Mouse (Mus musculus) hindbrain, embryonic 14.5 days (tissue): Measurements from ENCODE around the gene Gm10160. TPM values are rescaled to one million over a fixed set of nuclear protein-coding genes. Genes with fewer than 3 reads are reported as not detected.

Experiments used
- ATAC-seq: fragments of 200-750 bp; cut with Nextera tagmentation; 2 replicates; pipeline ENCODE4 v1.8.0; 2017; ENCODE audit warnings: moderate number of reproducible peaks, mild to moderate bottlenecking, moderate TSS enrichment, moderate library complexity; ENCODE audit not compliant: low FRiP score
- DNase-seq: peaks from one replicate; pipeline ENCODE4 v3.0.0-alpha.2; 2015; ENCODE audit warnings: low spot score
- H3K27ac ChIP-seq: fragments of 300-500 bp; sonication (generic); 2 replicates; pipeline ENCODE4 v1.5.1; 2014; ENCODE audit warnings: mild to moderate bottlenecking, moderate library complexity
- H3K27me3 ChIP-seq: fragments of 300-500 bp; sonication (generic); 2 replicates; pipeline ENCODE4 v1.6.1; 2014; ENCODE audit warnings: mild to moderate bottlenecking, low read length, mixed read lengths; ENCODE audit not compliant: control insufficient read depth, insufficient read depth
- H3K36me3 ChIP-seq: fragments of 300-500 bp; sonication (generic); replicated peaks from 2 replicates; pipeline ENCODE4 v1.6.1; 2014; ENCODE audit not compliant: control insufficient read depth, insufficient read depth
- H3K4me1 ChIP-seq: fragments of 300-500 bp; sonication (generic); replicated peaks from 2 replicates; pipeline ENCODE4 v1.6.1; 2014; ENCODE audit warnings: antibody characterized with exemption, low read length, mixed read lengths; ENCODE audit not compliant: control insufficient read depth, insufficient read depth
- H3K4me2 ChIP-seq: fragments of 300-500 bp; sonication (generic); replicated peaks from 2 replicates; pipeline ENCODE4 v1.6.1; 2014; ENCODE audit warnings: mild to moderate bottlenecking, moderate library complexity
- H3K4me3 ChIP-seq: fragments of 300-500 bp; sonication (generic); replicated peaks from 2 replicates; pipeline ENCODE4 v1.5.1; 2014; ENCODE audit warnings: mild to moderate bottlenecking, low read length
- H3K9ac ChIP-seq: fragments of 300-500 bp; sonication (generic); 2 replicates; pipeline ENCODE4 v1.6.1; 2014
- H3K9me3 ChIP-seq: fragments of 300-500 bp; sonication (generic); 2 replicates; pipeline ENCODE4 v1.6.1; 2016; ENCODE audit warnings: low read length; ENCODE audit not compliant: control insufficient read depth
- WGBS: fragments of 180-500 bp; shearing (Covaris S2); extraction: QIAGEN DNeasy Blood & Tissue Kit; methylation state at CpG from one replicate; pipeline ENCODE4 v1.1.7; 2014; 5-methylcytosine and 5-hydroxymethylcytosine counted together
- polyA plus RNA-seq: library from polyadenylated mRNA; unstranded; fragments of >200 nt; fragmentation: Nextera tagmentation; extraction: Ambion mirVana; gene quantifications from 2 replicates; pipeline ENCODE4 v1.2.1, GENCODE M21; 2014

The Gm10160 gene
- polyA plus RNA-seq, 1 experiment from 2014 or later: not detected

GRCm38 (mm10) chr7:81873807-81874206 is 18.2 kb upstream of the Gm10160 start:
- WGBS: 69% methylated on average over 1 of the region's 1 CpGs
- Histone ChIP-seq H3K4me1 (peaks cover 4% of the 10 kb centered on the region; the same call in 1 of the 2 replicates), H3K4me3 (no peak overlapping the region), H3K36me3 (no peaks in the 10 kb centered on the region; the same call in 1 of the 2 replicates), H3K4me2 (no peak overlapping the region), H3K27me3 (no peaks in the 10 kb centered on the region), H3K9ac (no peak overlapping the region), H3K27ac (no peak overlapping the region), H3K9me3 (no peaks in the 10 kb centered on the region)
- DNase-seq: no peak
- ATAC-seq: no peak

DNA sequence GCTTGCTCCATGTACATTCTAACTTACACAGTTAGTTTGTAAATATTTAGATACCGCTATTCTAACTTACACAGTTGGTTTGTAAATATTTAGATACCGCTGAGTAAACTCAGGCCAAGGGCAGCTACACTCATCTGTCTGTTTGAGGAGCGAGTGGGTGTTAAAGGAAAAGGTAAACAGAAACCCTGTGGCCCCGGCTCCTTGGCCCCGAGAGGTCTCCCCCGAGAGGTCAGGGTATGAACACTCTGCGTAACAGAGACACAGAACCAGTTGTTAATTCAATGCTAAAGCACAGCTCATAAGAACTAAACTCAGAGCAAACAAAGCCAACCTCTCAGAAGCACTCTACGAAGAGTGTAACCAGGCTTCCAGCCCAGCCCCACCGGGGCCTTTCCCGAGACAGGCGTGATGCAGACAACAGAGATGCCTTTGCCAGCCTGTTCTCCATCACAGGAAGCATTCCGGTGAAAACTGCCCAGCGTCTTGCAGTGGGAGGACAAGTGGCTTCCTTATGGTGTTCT is 17.0 kb upstream of the Gm10160 start:
- Histone ChIP-seq H3K9me3 (no peaks in the 10 kb centered on the region), H3K4me2 (no peak overlapping the region), H3K36me3 (no peaks in the 10 kb centered on the region), H3K4me1 (peaks cover 4% of the 10 kb centered on the region; the same call in 1 of the 2 replicates), H3K9ac (no peak overlapping the region), H3K27me3 (no peaks in the 10 kb centered on the region), H3K27ac (no peak overlapping the region), H3K4me3 (no peak overlapping the region)
- no peak for ATAC-seq
- 82% methylated on average over 13 of the region's 13 CpGs for WGBS
- DNase-seq: no peak

DNA sequence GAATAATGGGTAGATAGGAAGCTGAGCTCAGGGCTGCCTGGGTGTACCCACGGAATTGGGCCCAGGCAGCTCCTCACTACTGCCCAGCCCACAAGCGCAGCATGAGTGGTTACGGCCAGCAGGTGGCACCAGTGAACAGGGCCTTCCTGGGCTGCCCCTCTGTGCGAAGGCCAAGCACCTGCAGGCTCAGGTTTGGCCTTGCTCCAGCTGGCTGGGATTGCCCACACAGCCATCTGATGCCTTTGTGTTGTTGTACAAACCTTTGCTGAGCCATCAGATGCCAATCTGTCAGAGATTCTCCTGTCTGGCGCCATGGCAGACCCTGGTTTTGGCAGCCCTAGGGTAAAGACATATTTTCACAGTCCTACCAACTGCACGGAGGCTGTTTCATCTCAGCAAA is 12.6 kb upstream of the Gm10160 start:
- no peak overlapping the region for H3K9ac ChIP-seq
- 23% methylated on average over 6 of the region's 6 CpGs for WGBS
- no peak overlapping the region for H3K4me2 ChIP-seq
- ATAC-seq: peak; percentile 71
- H3K4me3 ChIP-seq: no peak overlapping the region
- H3K9me3 ChIP-seq: no peaks in the 10 kb centered on the region
- peak; percentile 82 for DNase-seq
- H3K27me3 ChIP-seq: no peaks in the 10 kb centered on the region
- 0 out of 2 replicates have a peak overlapping the region, but pooled peaks have one; percentile 38 for H3K27ac ChIP-seq
- H3K4me1 ChIP-seq: no peaks in the 10 kb centered on the region
- no peaks in the 10 kb centered on the region for H3K36me3 ChIP-seq

GRCm38 (mm10) chr7:81867231-81867930 is 11.8 kb upstream of the Gm10160 start:
- Histone ChIP-seq H3K36me3 (no peaks in the 10 kb centered on the region), H3K4me3 (no peak overlapping the region), H3K9ac (no peak overlapping the region), H3K4me2 (no peak overlapping the region), H3K4me1 (no peaks in the 10 kb centered on the region), H3K27ac (no peak overlapping the region), H3K27me3 (no peaks in the 10 kb centered on the region), H3K9me3 (no peaks in the 10 kb centered on the region)
- ATAC-seq (no peak), DNase-seq (no peak)
- 93% methylated on average over 9 of the region's 9 CpGs for WGBS

DNA sequence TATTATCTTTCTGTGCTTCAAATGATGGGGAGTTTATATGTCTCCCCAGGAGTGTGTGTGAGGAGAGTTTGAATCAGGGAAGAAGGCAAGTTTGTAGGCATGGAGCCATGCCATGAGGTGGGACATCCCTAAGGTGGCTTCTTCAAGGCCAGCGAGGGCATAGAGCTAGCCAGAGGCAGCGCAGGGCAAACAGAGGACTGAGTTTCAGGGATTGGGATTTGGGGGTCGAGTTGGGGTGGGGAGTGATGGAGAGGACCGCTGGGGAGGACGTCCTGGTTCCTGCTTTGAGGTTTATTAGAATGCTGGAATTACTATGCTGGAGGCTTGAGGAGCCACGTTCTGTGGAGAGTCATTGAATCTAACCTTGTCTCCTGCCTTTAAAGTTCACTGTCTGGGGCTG is 10.3 kb upstream of the Gm10160 start:
- no peak for ATAC-seq

DNA sequence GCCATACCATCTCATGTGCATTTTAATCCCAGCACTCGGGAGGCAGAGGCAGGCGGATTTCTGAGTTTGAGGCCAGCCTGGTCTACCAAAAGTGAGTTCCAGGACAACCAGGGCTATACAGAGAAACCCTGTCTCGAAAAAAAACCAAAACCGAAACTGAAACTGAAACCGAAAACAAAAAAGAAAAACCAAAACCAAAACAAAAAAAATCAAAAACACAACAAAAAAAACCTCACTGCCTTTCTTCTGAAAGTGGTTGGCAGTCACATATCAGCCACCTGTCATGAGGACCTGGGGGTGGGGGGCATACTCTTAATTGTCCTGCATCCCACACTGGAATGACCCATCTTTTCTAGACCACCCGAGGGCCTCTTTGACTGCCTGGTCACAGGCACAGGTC is 9.0 kb upstream of the Gm10160 start:
- H3K9me3 ChIP-seq: no peaks in the 10 kb centered on the region
- H3K4me2 ChIP-seq: no peak overlapping the region
- no peaks in the 10 kb centered on the region for H3K36me3 ChIP-seq
- H3K27me3 ChIP-seq: no peaks in the 10 kb centered on the region
- DNase-seq (no peak), ATAC-seq (no peak)
- H3K9ac ChIP-seq: no peak overlapping the region
- H3K4me3 ChIP-seq: no peak overlapping the region
- H3K27ac ChIP-seq: no peak overlapping the region
- H3K4me1 ChIP-seq: 0 out of 2 replicates have a peak, but pooled peaks cover 4% of the 10 kb centered on the region
- WGBS: 87% methylated on average over 6 of the region's 6 CpGs

More for the DNA sequence above, 10.3 kb upstream of the Gm10160 start:
- no peaks in the 10 kb centered on the region for H3K4me1 ChIP-seq
- no peak overlapping the region for H3K9ac ChIP-seq
- H3K4me2 ChIP-seq: no peak overlapping the region
- H3K4me3 ChIP-seq: no peak overlapping the region
- H3K27me3 ChIP-seq: no peaks in the 10 kb centered on the region
- no peak overlapping the region for H3K27ac ChIP-seq
- DNase-seq: no peak
- WGBS: 94% methylated on average over 6 of the region's 6 CpGs
- H3K9me3 ChIP-seq: no peaks in the 10 kb centered on the region
- H3K36me3 ChIP-seq: no peaks in the 10 kb centered on the region

DNA sequence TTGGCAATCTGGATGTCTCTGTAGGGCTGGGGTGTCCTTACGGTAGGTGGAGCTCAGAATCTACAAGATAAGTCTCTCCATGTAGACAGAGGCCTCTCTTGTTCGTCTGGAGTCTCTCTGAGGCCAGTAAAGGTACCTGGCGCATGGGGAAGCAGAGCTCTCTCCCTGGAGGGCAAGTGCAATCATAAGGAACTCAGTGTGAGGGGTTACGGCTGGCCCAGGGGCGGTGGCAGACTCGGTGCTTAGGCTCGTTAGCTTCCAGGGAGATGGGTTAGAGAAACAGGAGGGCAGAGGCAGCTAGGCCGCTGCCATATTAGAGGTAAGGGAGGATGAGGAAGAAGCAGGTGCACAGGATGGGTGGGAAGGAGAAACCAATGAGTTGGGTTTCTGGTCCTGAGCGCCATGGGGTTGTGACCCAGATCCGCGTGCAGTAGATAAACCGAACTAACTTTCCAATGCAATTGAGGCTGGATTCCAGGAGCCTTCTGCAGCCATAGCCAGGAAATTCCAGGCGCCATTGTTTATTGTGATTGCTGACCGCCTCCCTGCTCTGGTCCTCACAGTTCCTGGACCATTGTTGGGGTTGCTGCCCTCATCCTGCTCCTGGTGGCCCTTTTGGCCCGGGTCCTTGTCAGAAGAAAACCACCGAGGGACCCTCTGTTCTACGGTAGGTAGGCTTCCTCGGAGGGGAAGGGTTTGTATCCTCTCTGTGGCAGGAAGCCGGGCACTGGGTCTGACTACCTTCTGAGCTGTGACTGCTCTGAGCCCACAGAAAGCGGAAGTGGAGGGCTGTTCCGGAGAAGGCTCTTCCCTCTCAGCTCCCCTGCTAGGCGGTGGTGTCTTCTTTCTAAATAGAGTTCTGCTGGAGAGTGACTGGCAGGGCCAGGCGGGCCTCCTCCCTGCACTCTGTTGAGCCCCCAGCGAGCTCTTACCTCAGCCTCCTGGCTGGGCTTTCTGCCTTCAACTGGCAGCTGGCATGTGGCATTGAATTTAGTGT is 7.3 kb upstream of the Gm10160 start:
- no peak overlapping the region for H3K9ac ChIP-seq
- WGBS: 74% methylated on average over 24 of the region's 24 CpGs
- H3K36me3 ChIP-seq: no peaks in the 10 kb centered on the region
- H3K4me3 ChIP-seq: no peak overlapping the region
- no peak overlapping the region for H3K4me2 ChIP-seq
- DNase-seq: no peak
- H3K27me3 ChIP-seq: 0 out of 2 replicates have a peak, but pooled peaks cover 4% of the 10 kb centered on the region
- H3K9me3 ChIP-seq: no peaks in the 10 kb centered on the region
- no peak overlapping the region for H3K27ac ChIP-seq
- ATAC-seq: no peak
- H3K4me1 ChIP-seq: peaks cover 16% of the 10 kb centered on the region; the same call in 1 of the 2 replicates

GRCm38 (mm10) chr7:81861921-81862320 is 6.3 kb upstream of the Gm10160 start:
- H3K4me2 ChIP-seq: no peak overlapping the region
- no peak overlapping the region for H3K4me3 ChIP-seq
- WGBS: 85% methylated on average over 4 of the region's 4 CpGs
- H3K36me3 ChIP-seq: no peaks in the 10 kb centered on the region
- H3K27ac ChIP-seq: no peak overlapping the region
- H3K27me3 ChIP-seq: peaks cover 7% of the 10 kb centered on the region; the same call in 1 of the 2 replicates
- ATAC-seq: no peak
- H3K9ac ChIP-seq: no peak overlapping the region
- no peak for DNase-seq
- H3K4me1 ChIP-seq: peaks cover 16% of the 10 kb centered on the region; the same call in 1 of the 2 replicates
- no peaks in the 10 kb centered on the region for H3K9me3 ChIP-seq

GRCm38 (mm10) chr7:81861461-81861860 is 5.9 kb upstream of the Gm10160 start:
- no peak for ATAC-seq
- Histone ChIP-seq H3K4me2 (no peak overlapping the region), H3K9me3 (no peaks in the 10 kb centered on the region), H3K4me1 (peaks cover 16% of the 10 kb centered on the region; the same call in 1 of the 2 replicates), H3K4me3 (no peak overlapping the region), H3K27me3 (peaks cover 7% of the 10 kb centered on the region; the same call in 1 of the 2 replicates), H3K36me3 (no peaks in the 10 kb centered on the region), H3K27ac (no peak overlapping the region), H3K9ac (no peak overlapping the region)
- WGBS: 76% methylated on average over 2 of the region's 2 CpGs
- DNase-seq: no peak
